Mouse (Mus musculus) cerebellum, adult (tissue): ENCODE measurements around the gene Srm.

Experiments used
- ATAC-seq: cut with Nextera tagmentation; 2 replicates; pipeline ENCODE4 v1.9.2; 2017; ENCODE audit warnings: mild to moderate bottlenecking, moderate library complexity, mixed read lengths; ENCODE audit not compliant: insufficient number of reproducible peaks, low FRiP score, low TSS enrichment

Srm gene

DNA sequence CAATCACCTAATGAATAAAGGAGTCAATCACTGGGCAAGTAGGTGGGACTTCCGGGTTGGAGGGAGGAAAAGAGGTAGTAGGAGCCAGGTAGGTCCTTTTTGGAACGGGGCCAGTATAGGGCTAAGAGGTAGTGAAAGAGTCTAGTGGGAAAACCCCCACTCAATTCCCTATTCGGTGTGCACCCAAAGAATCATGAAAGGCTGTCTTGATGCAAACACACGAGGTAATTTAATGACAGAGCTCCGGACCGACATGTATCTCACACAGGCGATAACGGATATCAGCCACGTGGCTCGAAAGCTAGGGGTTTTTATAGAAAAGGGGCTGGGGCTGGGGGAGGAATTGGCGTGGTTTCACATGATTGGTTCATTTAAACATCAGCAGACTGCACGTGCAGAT is 7.5 kb downstream of the Srm start:
- ATAC-seq: no peak

DNA sequence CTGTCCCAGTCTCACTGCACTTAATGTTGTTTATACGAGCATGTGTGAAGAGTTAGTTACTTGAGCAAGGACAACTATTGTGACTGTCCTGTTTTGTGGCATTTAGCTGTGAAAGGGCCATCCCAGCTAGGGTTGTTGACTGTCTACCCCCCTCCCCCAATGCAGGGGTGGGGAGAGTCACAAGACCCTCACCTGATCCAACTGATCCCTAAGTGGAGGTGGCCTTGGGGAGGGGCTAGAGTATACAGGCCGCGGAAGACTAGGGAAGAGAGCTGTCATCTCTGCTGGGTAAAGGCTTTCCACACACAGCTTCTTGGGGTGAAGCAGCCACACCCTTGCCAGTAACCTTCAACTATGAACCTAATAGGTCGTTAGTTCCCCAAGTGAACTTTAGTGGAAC is 9.0 kb downstream of the Srm start:
- ATAC-seq: no peak

DNA sequence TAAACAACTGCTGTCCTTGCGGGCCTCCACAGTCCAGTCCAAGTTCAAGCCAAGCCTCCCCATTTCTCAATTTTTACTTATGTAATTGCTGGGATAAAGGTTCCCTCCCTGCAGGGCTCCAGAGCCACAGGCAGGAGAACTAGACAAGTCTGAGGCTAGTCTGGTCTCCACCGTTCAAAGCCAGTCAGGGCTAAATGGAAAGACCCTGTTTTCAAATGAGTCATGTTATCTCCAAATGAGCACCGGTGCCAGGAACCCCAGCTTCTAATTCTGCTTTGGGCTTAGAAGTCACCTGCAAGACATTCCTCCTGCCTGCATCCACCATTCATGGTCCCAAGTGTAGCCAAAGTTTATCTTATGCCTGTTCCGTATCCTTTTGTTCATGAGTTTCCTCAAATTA is 10.6 kb downstream of the Srm start:
- ATAC-seq: no peak

DNA sequence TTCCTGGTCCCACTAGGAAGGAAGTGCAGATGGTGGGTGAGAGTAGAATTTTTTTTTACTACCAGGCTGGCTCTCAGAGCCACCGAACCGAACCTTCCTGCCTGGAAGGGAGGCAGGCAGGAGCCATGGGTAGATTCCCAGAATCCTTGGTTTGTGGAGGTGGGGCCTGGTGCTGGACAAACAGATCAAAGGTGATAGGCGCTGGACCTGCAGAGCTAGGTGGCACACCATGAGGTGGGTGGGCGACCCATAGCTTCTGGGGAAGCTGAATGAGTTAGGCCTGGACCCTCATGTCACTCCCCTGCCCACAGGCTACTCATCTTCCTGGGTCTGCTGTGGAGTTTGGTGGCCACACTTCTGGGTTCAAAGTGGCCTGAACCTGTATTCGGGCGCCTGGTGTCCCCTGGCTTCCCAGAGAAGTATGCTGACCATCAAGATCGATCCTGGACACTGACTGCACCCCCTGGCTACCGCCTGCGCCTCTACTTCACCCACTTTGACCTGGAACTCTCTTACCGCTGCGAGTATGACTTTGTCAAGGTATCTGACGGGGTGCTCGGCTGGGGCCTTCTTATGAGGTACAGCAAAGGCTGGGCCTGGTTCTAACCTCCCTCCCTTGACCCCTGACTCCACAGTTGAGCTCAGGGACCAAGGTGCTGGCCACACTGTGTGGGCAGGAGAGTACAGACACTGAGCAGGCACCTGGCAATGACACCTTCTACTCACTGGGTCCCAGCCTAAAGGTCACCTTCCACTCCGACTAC is 11.2 kb downstream of the Srm start, which contains the start of gene Masp2:
Masp2 (plus strand) TSS at position 198 of the 764 bp plus-strand sequence.
- ATAC-seq: no peak

DNA sequence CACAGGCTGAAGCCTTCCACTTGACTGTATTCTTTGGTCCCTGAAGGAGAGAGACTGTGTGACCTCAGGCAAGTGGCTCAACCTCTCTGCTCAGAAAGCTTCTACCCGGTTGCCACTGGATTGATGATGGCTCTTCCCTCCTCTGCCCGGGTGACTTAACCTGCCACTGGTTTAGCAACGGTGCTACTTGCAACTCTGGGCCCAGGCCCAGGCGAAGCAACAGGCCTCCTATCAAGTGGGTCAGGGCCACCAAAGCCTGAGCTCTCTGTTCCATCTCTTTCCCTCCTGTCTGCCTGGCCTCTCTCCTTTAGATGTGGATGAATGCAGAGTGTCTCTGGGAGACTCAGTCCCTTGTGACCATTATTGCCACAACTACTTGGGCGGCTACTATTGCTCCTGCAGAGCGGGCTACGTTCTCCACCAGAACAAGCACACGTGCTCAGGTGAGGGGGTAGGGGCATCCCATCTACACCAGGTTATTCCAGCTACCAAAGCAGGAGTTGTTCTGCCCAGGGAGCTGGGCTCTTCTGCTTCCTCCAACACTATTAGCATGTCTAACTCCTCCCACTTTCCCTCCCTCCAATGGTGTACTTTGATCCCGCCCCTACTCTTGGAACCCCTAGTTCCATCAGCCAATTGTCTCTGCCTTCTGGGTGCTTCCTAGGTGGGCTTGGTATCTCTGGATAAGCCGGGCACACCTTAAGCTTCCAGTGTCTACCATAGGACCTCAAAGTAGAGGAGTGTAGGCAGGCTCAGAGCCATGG is 12.3 kb downstream of the Srm start:
- no peak for ATAC-seq

GRCm38 (mm10) chr4:148604141-148604540 is 12.8 kb downstream of the Srm start:
- ATAC-seq: no peak

GRCm38 (mm10) chr4:148604541-148605165 is 13.3 kb downstream of the Srm start:
- ATAC-seq: no peak

DNA sequence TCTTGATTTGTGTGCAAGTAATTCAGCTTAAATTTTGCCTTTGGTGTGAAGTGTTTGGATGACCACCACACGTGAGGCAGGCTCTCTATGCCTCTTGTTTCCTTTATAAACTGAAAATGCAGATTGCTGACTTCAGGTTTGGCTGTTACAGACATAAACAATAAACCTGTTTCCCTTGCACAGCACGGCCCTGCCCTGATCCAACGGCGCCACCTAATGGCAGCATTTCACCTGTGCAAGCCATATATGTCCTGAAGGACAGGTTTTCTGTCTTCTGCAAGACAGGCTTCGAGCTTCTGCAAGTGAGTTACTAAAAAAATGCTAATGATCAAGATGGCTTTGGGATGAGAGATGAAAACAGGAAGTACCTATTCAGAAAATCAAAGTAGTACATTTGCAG is 16.5 kb downstream of the Srm start:
- ATAC-seq: no peak

GRCm38 (mm10) chr4:148609805-148610204 is 18.5 kb downstream of the Srm start:
- no peak for ATAC-seq

- ATAC-seq: no peak
Observed at GRCm38 (mm10) chr4:148610631-148611364, 19.5 kb downstream of the Srm start.

DNA sequence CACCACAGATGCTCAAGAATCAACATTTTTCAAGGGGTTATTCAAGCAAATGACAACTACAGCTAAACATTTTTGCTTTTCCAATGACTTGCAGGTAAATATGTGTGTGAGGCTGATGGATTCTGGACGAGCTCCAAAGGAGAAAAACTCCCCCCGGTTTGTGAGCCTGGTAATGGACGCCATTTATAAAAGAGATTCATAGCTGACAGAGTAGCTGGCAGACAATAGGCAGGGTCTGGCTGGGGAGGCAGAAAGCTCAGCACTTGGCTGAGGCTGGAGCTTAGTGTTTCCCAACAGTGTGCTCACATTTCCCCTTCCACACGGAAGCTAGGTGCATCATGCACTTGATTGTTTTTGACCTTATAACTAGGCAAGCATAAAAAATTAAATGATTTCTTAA is 21.3 kb downstream of the Srm start:
- ATAC-seq: no peak

GRCm38 (mm10) chr4:148613738-148614137 is 22.4 kb downstream of the Srm start:
- ATAC-seq: no peak

DNA sequence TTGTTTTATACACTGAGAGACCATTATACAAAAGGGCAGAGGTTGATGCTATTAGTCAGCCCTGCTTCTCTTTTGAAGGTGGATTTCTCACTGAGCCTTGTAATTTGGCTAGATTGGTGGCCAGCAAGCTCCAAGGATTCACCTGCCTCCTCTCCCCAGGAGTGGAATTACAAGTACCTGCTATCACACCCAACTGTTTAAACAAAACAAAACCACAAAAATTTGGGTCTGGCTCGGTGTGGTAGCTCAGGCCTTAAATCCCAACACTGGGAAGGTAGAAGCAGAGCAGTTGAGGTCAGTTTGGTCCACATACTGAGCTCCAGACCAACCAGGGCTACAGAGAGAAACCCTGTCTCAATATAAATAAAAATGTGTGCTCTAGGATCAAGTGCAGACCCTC is 28.5 kb downstream of the Srm start:
- no peak for ATAC-seq

DNA sequence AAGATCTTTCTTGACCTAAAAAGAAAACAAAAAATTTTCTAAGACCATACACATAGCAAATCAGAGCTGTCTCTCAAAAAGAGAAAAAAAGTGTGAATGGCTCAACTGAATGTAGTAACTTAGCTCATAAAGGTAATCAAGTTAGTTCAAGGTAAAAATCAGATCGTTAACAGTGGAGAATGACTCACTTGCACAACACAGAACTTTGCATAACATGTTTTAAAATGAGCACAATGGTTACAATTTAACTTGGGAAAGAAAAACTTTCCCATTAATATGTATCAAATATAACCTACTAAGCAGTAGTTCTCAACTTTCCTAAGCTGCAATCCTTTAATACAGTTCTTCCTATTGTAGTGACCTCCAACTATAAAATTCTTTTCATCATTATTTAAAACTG is 29.4 kb downstream of the Srm start:
- ATAC-seq: no peak

DNA sequence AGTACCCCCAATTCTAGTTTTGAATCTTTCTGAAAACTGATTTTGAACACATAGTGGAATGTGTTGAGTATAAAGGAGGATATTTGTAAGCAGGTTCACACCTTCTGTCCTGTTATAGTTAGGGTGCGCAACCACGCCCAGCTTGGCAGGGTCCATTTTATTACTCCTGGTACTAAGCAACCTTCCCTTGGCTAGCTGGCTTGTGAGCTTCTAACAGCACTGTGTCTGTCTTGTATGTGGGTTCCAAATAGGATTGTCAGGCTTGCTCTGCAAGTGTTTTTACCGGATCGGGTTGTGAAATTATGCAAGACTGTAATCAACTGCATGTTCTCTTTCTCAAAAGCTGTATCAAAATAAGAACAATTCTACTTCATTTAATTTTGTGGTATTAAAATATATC is 31.2 kb downstream of the Srm start:
- ATAC-seq: no peak

DNA sequence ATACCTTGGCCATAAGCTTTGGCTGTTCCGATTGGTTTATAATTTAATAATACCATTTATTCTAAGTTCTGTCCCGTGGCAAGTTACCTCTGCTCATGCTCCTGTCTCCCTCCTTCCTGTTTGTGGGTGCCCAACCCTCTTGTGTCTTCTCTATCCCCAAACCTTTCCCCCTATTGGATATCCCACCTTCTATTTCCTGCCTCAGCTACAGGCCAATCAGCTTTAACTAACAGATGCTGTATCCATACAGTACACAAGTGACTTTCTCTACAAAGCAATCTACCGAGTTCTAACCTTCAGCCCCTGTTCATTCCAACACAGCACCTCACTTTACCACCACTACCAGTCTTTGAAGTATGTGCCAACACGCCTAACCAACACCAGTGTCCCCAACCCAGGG is 32.3 kb downstream of the Srm start:
- no peak for ATAC-seq

DNA sequence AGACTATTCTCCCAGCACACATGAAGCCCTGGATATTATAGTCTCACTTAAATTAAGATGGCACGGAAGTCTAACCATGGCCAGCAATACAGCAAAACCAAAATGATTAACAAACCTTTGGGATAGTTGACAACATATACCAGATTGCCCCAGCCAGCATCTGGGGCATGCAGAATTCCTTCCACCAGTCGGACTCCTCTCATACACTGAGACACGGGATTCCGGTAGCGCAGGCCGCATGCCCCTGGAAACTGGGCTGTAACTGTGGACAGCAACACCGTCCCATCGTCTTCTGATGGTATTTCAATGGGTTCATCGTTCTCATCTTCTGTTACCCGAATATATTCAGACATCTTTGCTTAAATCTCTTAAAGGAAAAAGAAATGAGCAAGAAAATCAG is 33.7 kb downstream of the Srm start:
- no peak for ATAC-seq

- ATAC-seq: peak; percentile 69; the same call in 1 of the 2 replicates
Observed at GRCm38 (mm10) chr4:148625756-148626622, 34.7 kb downstream of the Srm start.

DNA sequence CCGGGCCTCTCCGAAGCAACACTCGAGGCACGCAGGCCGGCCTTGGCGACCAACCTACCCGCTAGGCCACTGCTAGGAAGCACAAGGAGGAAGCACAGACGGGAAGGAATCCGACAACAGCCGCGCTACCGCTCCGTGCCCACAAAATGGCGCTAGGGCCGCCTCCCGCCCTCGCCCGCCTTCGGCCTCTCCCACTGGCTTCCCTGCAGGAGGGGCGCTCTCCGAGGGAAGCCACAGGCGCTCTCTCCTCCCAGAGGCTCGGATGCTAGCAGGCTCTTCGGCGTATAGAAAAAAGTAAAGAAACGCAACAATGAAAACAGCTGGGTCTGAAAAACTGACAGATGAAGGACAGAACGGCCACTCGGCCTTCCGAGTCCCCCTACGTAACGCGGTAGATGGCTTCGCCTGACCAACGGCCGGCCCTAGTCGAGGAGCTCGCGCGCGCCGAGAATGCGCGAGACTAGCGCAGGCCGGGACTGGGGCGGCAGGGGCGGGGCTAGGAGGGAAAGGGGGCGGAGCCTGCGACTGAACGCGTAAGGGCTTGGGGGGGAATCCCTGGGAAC is 35.4 kb downstream of the Srm start, which contains the start of gene Tardbp:
Tardbp (minus strand) TSS at position 397 of the 563 bp plus-strand sequence.
- ATAC-seq: peak; percentile 94
